In genomic region chr7:138451321-138451720, GRCm38 (mm10) we compare ENCODE assay signal across 13 mouse cellular contexts. TPM values are rescaled to one million over a fixed set of nuclear protein-coding genes. Genes with fewer than 3 reads are reported as not detected.
DNase-seq lines count a peak whose midpoint lies in the region; ATAC-seq and TF ChIP-seq lines count a peak whose summit lies in the region.
"Had no signal": no experiment of that assay in that cellular context is flagged by ENCODE, and none has a peak within 500 bp of the region (broad histone marks: within the 10 kb centered on the region; RNA-seq: fewer than 3 reads in every experiment).

No protein-coding gene starts in this region.

- H3K36me3 ChIP-seq in forebrain, embryonic 14.5 days (ENCODE audit: control insufficient read depth, insufficient read depth, low read length), result no peaks in the 10 kb centered on the region
- no peaks in the 10 kb centered on the region for H3K36me3 ChIP-seq in forebrain, embryonic 15.5 days
- no peaks in the 10 kb centered on the region for H3K36me3 ChIP-seq in lung, embryonic 14.5 days (ENCODE audit: insufficient read depth)
- no peaks in the 10 kb centered on the region for H3K36me3 ChIP-seq in forebrain, embryonic 13.5 days (ENCODE audit: poor library complexity, severe bottlenecking)
- H3K36me3 ChIP-seq: kidney, embryonic 15.5 days; liver, embryonic 13.5 days; midbrain, embryonic 13.5 days had no signal

- H3K9me3 ChIP-seq in forebrain, embryonic 14.5 days (replicated peaks; ENCODE audit: control insufficient read depth, low read length), result no peaks in the 10 kb centered on the region
- no peaks in the 10 kb centered on the region for H3K9me3 ChIP-seq in forebrain, embryonic 15.5 days
- H3K9me3 ChIP-seq in lung, embryonic 14.5 days (ENCODE audit: low read depth, low read length), result no peaks in the 10 kb centered on the region
- no peaks in the 10 kb centered on the region for H3K9me3 ChIP-seq in forebrain, embryonic 13.5 days (replicated peaks)
- H3K9me3 ChIP-seq: kidney, embryonic 15.5 days; liver, embryonic 13.5 days; midbrain, embryonic 13.5 days had no signal

- H3K4me3 ChIP-seq in forebrain, embryonic 14.5 days (ENCODE audit: low read depth, low read length), result no peak overlapping the region
- H3K4me3 ChIP-seq in forebrain, embryonic 15.5 days, result no peak overlapping the region
- H3K4me3 ChIP-seq in lung, embryonic 14.5 days (ENCODE audit: low read depth, low read length), result no peak overlapping the region
- no peak overlapping the region for H3K4me3 ChIP-seq in lung, adult 2 months (replicated peaks; ENCODE audit: extremely low read depth, low read depth, low read length)
- H3K4me3 ChIP-seq in forebrain, embryonic 13.5 days, result no peak overlapping the region
- H3K4me3 ChIP-seq: kidney, embryonic 15.5 days; liver, embryonic 13.5 days; midbrain, embryonic 13.5 days had no signal

- no peak for TF ChIP-seq CTCF in lung, embryonic 14.5 days (IDR thresholded peaks at IDR 0.05; ENCODE audit: low read depth)
- no peak for TF ChIP-seq CTCF in lung, adult 2 months (IDR thresholded peaks at IDR 0.05; ENCODE audit: insufficient read depth, low read length)

- H3K27me3 ChIP-seq in forebrain, embryonic 14.5 days (replicated peaks; ENCODE audit: control insufficient read depth, insufficient read depth, low read length), result no peaks in the 10 kb centered on the region
- no peaks in the 10 kb centered on the region for H3K27me3 ChIP-seq in forebrain, embryonic 15.5 days
- H3K27me3 ChIP-seq in lung, embryonic 14.5 days (ENCODE audit: insufficient read depth, low read length), result no peaks in the 10 kb centered on the region
- H3K27me3 ChIP-seq in forebrain, embryonic 13.5 days, result no peaks in the 10 kb centered on the region
- H3K27me3 ChIP-seq: kidney, embryonic 15.5 days; liver, embryonic 13.5 days; midbrain, embryonic 13.5 days had no signal

- no peak for ATAC-seq in forebrain, embryonic 14.5 days
- ATAC-seq in forebrain, embryonic 15.5 days (replicated peaks), result no peak
- ATAC-seq in lung, embryonic 14.5 days (ENCODE audit: insufficient read depth), result no peak
- ATAC-seq in forebrain, embryonic 13.5 days, result no peak
- ATAC-seq: CD4-positive, CD25-positive, alpha-beta regulatory T cell, adult 4 months; midbrain, embryonic 13.5 days had no signal

- H3K9ac ChIP-seq in forebrain, embryonic 14.5 days (ENCODE audit: low read length), result no peak overlapping the region
- no peak overlapping the region for H3K9ac ChIP-seq in forebrain, embryonic 15.5 days (replicated peaks)
- no peak overlapping the region for H3K9ac ChIP-seq in lung, embryonic 14.5 days
- no peak overlapping the region for H3K9ac ChIP-seq in forebrain, embryonic 13.5 days
- H3K9ac ChIP-seq: kidney, embryonic 15.5 days; liver, embryonic 13.5 days; midbrain, embryonic 13.5 days had no signal

- DNase-seq in forebrain, embryonic 14.5 days (ENCODE audit: low spot score), result peak; percentile 54
- DNase-seq in lung, embryonic 14.5 days, result peak; percentile 15
- DNase-seq in lung, adult 2 months, result no peak
- DNase-seq in layer of hippocampus, adult 8-10 months (ENCODE audit: low spot score in 2 of 2), result peak; percentile 58 to 69
- peak; percentile 44 for DNase-seq in right cerebral cortex, postnatal 25 days
- no peak for DNase-seq in embryo, embryonic 10.5 days (ENCODE audit: low spot score)
- DNase-seq: liver, embryonic 13.5 days had no signal

- H3K27ac ChIP-seq in forebrain, embryonic 14.5 days (ENCODE audit: low read depth, low read length), result no peak overlapping the region
- no peak overlapping the region for H3K27ac ChIP-seq in forebrain, embryonic 15.5 days (replicated peaks)
- H3K27ac ChIP-seq in lung, embryonic 14.5 days (ENCODE audit: low read depth), result no peak overlapping the region
- H3K27ac ChIP-seq in forebrain, embryonic 13.5 days, result no peak overlapping the region
- H3K27ac ChIP-seq: kidney, embryonic 15.5 days; liver, embryonic 13.5 days; midbrain, embryonic 13.5 days had no signal

- no peaks in the 10 kb centered on the region for H3K4me1 ChIP-seq in forebrain, embryonic 14.5 days (ENCODE audit: control insufficient read depth, insufficient read depth, low read length)
- H3K4me1 ChIP-seq in forebrain, embryonic 15.5 days, result no peaks in the 10 kb centered on the region
- no peaks in the 10 kb centered on the region for H3K4me1 ChIP-seq in lung, embryonic 14.5 days (ENCODE audit: insufficient read depth)
- H3K4me1 ChIP-seq in lung, adult 2 months (ENCODE audit: control insufficient read depth, insufficient read depth, low read length), result no peaks in the 10 kb centered on the region
- H3K4me1 ChIP-seq in forebrain, embryonic 13.5 days, result no peaks in the 10 kb centered on the region
- H3K4me1 ChIP-seq: kidney, embryonic 15.5 days; liver, embryonic 13.5 days; midbrain, embryonic 13.5 days had no signal

- TF ChIP-seq POLR2A in lung, adult 2 months (IDR thresholded peaks at IDR 0.05; ENCODE audit: borderline replicate concordance, extremely low read depth, low read depth, low read length), result no peak

- H3K4me2 ChIP-seq in forebrain, embryonic 14.5 days (ENCODE audit: low read length), result no peak overlapping the region
- H3K4me2 ChIP-seq in forebrain, embryonic 15.5 days (replicated peaks), result no peak overlapping the region
- H3K4me2 ChIP-seq in lung, embryonic 14.5 days, result no peak overlapping the region
- no peak overlapping the region for H3K4me2 ChIP-seq in forebrain, embryonic 13.5 days
- H3K4me2 ChIP-seq: kidney, embryonic 15.5 days; liver, embryonic 13.5 days; midbrain, embryonic 13.5 days had no signal

RNA-seq across cellular contexts. Expression of gene Tcerg1l, which starts 53.8 kb away (rescaled TPM):
- 5.6 and 9.6 TPM in 2 replicates for polyA plus RNA-seq in forebrain, embryonic 14.5 days (2014; fragmentation: Nextera tagmentation; extraction: Ambion mirVana)
- polyA plus RNA-seq in forebrain, embryonic 15.5 days (2015; fragmentation: Nextera tagmentation; extraction: Ambion mirVana), result 8.7 and 9.8 TPM in 2 replicates
- 0.57 and 0.88 TPM in 2 replicates for polyA plus RNA-seq in lung, embryonic 14.5 days (2014; fragmentation: Nextera tagmentation; extraction: Ambion mirVana)
- 0.11 and 0.40 TPM in 2 replicates for polyA plus RNA-seq in lung, adult 2 months (2012; rRNA removed)
- 10 to 100 TPM in 3 of 4 experiments, 1 to 10 TPM in 1; 8.6 to 12.4 (median 11.3) TPM for total RNA-seq in layer of hippocampus, adult 8-10 months (2022)
- polyA plus RNA-seq in forebrain, embryonic 13.5 days (2015; fragmentation: Nextera tagmentation; extraction: Ambion mirVana), result 3.0 and 3.4 TPM in 2 replicates
- total RNA-seq: hematopoietic stem cell, adult 5-6 weeks had no signal
- polyA plus RNA-seq: CD4-positive, CD25-positive, alpha-beta regulatory T cell, adult 4 months had no signal

Comparison
In these comparisons a context has a peak if more than half of its experiments do, and no peak if none do; other contexts are left out.
1. DNase-seq: peak in forebrain, embryonic 14.5 days (single experiment), lung, embryonic 14.5 days (single experiment), layer of hippocampus, adult 8-10 months (2 of 2) and right cerebral cortex, postnatal 25 days (single experiment); none in lung, adult 2 months (single experiment) and embryo, embryonic 10.5 days (single experiment).